In the genomic region with DNA sequence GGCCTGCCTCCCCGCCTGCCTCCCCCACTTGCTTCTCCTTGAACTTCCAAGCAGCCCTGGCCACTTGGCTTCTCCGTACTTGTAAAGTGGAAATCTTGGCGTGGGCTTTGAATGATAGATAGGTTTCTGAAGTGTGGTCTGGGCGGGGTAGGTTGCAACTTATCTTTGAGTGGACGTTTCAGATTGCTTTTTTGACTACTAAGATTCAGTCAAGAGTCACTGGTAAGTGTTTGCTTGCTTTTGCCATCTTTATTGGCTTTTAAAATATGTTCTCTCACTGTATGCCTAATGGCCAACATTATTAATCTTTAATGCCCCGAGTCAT, we compare ENCODE assay signal across 9 mouse cellular contexts. TPM values are rescaled to one million over a fixed set of nuclear protein-coding genes. Genes with fewer than 3 reads are reported as not detected.
DNase-seq lines count a peak whose midpoint lies in the region; ATAC-seq and TF ChIP-seq lines count a peak whose summit lies in the region.
"Had no signal": no experiment of that assay in that cellular context is flagged by ENCODE, and none has a peak within 500 bp of the region (broad histone marks: within the 10 kb centered on the region; RNA-seq: fewer than 3 reads in every experiment).

No protein-coding gene starts in this region.

- no peak for ATAC-seq in kidney, postnatal 0 days (replicated peaks; ENCODE audit: low FRiP score, low read depth)
- 0 out of 2 replicates have a peak, but pooled peaks have one; percentile 6 for ATAC-seq in hindbrain, postnatal 0 days
- ATAC-seq in midbrain, postnatal 0 days (ENCODE audit: low FRiP score), result no peak

- TF ChIP-seq POLR2A in cortical plate, adult 2 months (IDR thresholded peaks at IDR 0.05; ENCODE audit: extremely low read depth, insufficient read depth, low read length), result no peak

- no peak overlapping the region for H3K27ac ChIP-seq in kidney, postnatal 0 days
- H3K27ac ChIP-seq in cortical plate, adult 2 months (ENCODE audit: insufficient read depth, low read length), result no peak overlapping the region
- no peak overlapping the region for H3K27ac ChIP-seq in hindbrain, postnatal 0 days
- no peak overlapping the region for H3K27ac ChIP-seq in midbrain, postnatal 0 days (ENCODE audit: low read depth, low read length)

- no peaks in the 10 kb centered on the region for H3K4me1 ChIP-seq in kidney, postnatal 0 days (replicated peaks; ENCODE audit: insufficient read depth, low read length)
- peaks cover 2% of the 10 kb centered on the region; the same call in 1 of the 2 replicates for H3K4me1 ChIP-seq in cortical plate, adult 2 months (ENCODE audit: control insufficient read depth, insufficient read depth, low read length)
- H3K4me1 ChIP-seq in hindbrain, postnatal 0 days (ENCODE audit: insufficient read depth, low read length), result no peaks in the 10 kb centered on the region
- no peaks in the 10 kb centered on the region for H3K4me1 ChIP-seq in midbrain, postnatal 0 days (ENCODE audit: insufficient read depth, low read length)

- TF ChIP-seq CTCF in kidney, postnatal 0 days (IDR thresholded peaks at IDR 0.05; ENCODE audit: low read depth), result no peak
- TF ChIP-seq CTCF in cortical plate, adult 2 months (IDR thresholded peaks at IDR 0.05; ENCODE audit: extremely low read depth, insufficient read depth, low read length), result no peak
- TF ChIP-seq CTCF in hindbrain, postnatal 0 days (IDR thresholded peaks at IDR 0.05; ENCODE audit: low read depth), result no peak
- TF ChIP-seq CTCF in midbrain, postnatal 0 days (IDR thresholded peaks at IDR 0.05), result no peak

- H3K9ac ChIP-seq in kidney, postnatal 0 days (ENCODE audit: low read depth, low read length), result peak overlapping the region; percentile 78
- peak overlapping the region; percentile 78 for H3K9ac ChIP-seq in hindbrain, postnatal 0 days (replicated peaks; ENCODE audit: low read length)
- peak overlapping the region; percentile 80 for H3K9ac ChIP-seq in midbrain, postnatal 0 days (replicated peaks; ENCODE audit: low read length, poor library complexity, severe bottlenecking)

- H3K4me2 ChIP-seq in kidney, postnatal 0 days (ENCODE audit: low read length), result peak overlapping the region; percentile 98
- H3K4me2 ChIP-seq in hindbrain, postnatal 0 days (ENCODE audit: low read depth, low read length), result peak overlapping the region; percentile 82
- H3K4me2 ChIP-seq in midbrain, postnatal 0 days (ENCODE audit: low read depth, low read length, poor library complexity, severe bottlenecking), result peak overlapping the region; percentile 99

- peak; percentile 46 for DNase-seq in kidney, postnatal 0 days (ENCODE audit: low spot score)
- no peak for DNase-seq in kidney, adult 18-20 months
- peak; percentile 7 for DNase-seq in hindbrain, postnatal 0 days (ENCODE audit: low spot score)
- DNase-seq in midbrain, postnatal 0 days (ENCODE audit: low spot score), result no peak
- no peak for DNase-seq in urinary bladder, postnatal 10 days (ENCODE audit: low spot score)
- DNase-seq in layer of hippocampus, adult 18-20 months (ENCODE audit: low spot score in 2 of 2), result no peak
- no peak for DNase-seq in embryo, embryonic 10 days (ENCODE audit: low spot score)
- DNase-seq: thymus, postnatal 36 days had no signal

- 0 out of 2 replicates have a peak, but pooled peaks cover 4% of the 10 kb centered on the region for H3K36me3 ChIP-seq in kidney, postnatal 0 days (ENCODE audit: insufficient read depth, low read length)
- no peaks in the 10 kb centered on the region for H3K36me3 ChIP-seq in hindbrain, postnatal 0 days (ENCODE audit: insufficient read depth, low read length)
- H3K36me3 ChIP-seq in midbrain, postnatal 0 days (ENCODE audit: insufficient read depth, low read length), result no peaks in the 10 kb centered on the region

- H3K27me3 ChIP-seq in kidney, postnatal 0 days (ENCODE audit: insufficient read depth, low read length), result no peaks in the 10 kb centered on the region
- H3K27me3 ChIP-seq in hindbrain, postnatal 0 days (ENCODE audit: insufficient read depth, low read length), result no peaks in the 10 kb centered on the region
- no peaks in the 10 kb centered on the region for H3K27me3 ChIP-seq in midbrain, postnatal 0 days (ENCODE audit: insufficient read depth, low read length)

- WGBS in kidney, postnatal 0 days, result under 1% methylated on average over 6 of the region's 6 CpGs
- 2% methylated on average over 6 of the region's 6 CpGs for WGBS in hindbrain, postnatal 0 days
- WGBS in midbrain, postnatal 0 days, result 3% methylated on average over 6 of the region's 6 CpGs

- H3K4me3 ChIP-seq in kidney, postnatal 0 days (replicated peaks; ENCODE audit: low read depth, low read length), result peak overlapping the region; percentile 76
- peak overlapping the region; percentile 53; the same call in 1 of the 2 replicates for H3K4me3 ChIP-seq in cortical plate, adult 2 months (ENCODE audit: insufficient read depth, low read length)
- H3K4me3 ChIP-seq in hindbrain, postnatal 0 days (ENCODE audit: low read length), result peak overlapping the region; percentile 92
- peak overlapping the region; percentile 80 for H3K4me3 ChIP-seq in midbrain, postnatal 0 days (ENCODE audit: low read depth, low read length)

- no peaks in the 10 kb centered on the region for H3K9me3 ChIP-seq in kidney, postnatal 0 days (replicated peaks; ENCODE audit: low read length)
- H3K9me3 ChIP-seq in hindbrain, postnatal 0 days (ENCODE audit: low read length), result no peaks in the 10 kb centered on the region
- no peaks in the 10 kb centered on the region for H3K9me3 ChIP-seq in midbrain, postnatal 0 days (ENCODE audit: low read length)

RNA-seq across cellular contexts. Expression of a gene that starts 0.8 kb away (rescaled TPM):
- 30.8 and 33.8 TPM in 2 replicates for polyA plus RNA-seq in kidney, postnatal 0 days (2015; fragmentation: Nextera tagmentation; extraction: Ambion mirVana)
- polyA plus RNA-seq in cortical plate, adult 2 months (2012; rRNA removed), result 1.9 and 2.2 TPM in 2 replicates
- 6.4 and 7.8 TPM in 2 replicates for total RNA-seq in hindbrain, postnatal 0 days (2014; rRNA removed)
- 7.0 and 7.2 TPM in 2 replicates for polyA plus RNA-seq in hindbrain, postnatal 0 days (2015; fragmentation: Nextera tagmentation; extraction: Ambion mirVana)
- total RNA-seq in midbrain, postnatal 0 days (2014; rRNA removed), result 3.7 and 5.5 TPM in 2 replicates
- 3.6 and 4.8 TPM in 2 replicates for polyA plus RNA-seq in midbrain, postnatal 0 days (2015; fragmentation: Nextera tagmentation; extraction: Ambion mirVana)
- total RNA-seq in layer of hippocampus, adult 18-20 months (2021), result 1 to 10 TPM; 4.2 TPM

Comparison
In these comparisons a context has a peak if more than half of its experiments do, and no peak if none do; other contexts are left out.
1. DNase-seq: peak in kidney, postnatal 0 days (single experiment) and hindbrain, postnatal 0 days (single experiment); none in kidney, adult 18-20 months (single experiment), midbrain, postnatal 0 days (single experiment), urinary bladder, postnatal 10 days (single experiment), layer of hippocampus, adult 18-20 months (0 of 2) and embryo, embryonic 10 days (single experiment).
2. Peak in every context shown above with its lines, with median percentiles within 50 percentile points of each other: H3K4me2 ChIP-seq, H3K4me3 ChIP-seq and H3K9ac ChIP-seq.